8 mouse cellular contexts compared by ENCODE assay signal in the genomic region with DNA sequence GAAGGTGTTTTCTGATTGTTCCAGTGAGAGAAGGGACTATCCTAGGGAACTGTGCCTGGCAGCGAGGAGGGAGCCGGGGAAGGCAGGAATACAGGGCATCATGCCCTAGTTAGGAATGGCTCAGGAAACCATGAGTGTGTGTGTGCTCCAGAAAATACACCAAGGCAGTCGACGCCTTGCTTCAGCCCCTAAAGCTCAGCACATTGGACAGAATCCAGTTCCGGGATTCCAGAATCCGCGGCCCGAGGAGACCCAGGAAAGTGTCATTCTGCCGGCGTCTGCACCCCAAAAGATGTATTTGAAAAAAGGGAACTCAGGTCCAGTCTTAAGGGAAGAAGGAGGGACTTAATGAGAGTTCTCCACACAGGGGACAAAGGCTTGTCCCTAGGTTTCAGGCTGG. TPM values are rescaled to one million over a fixed set of nuclear protein-coding genes. Genes with fewer than 3 reads are reported as not detected.
DNase-seq lines count a peak whose midpoint lies in the region; ATAC-seq and TF ChIP-seq lines count a peak whose summit lies in the region.

No protein-coding gene starts in this region.

- peak overlapping the region; percentile 53 for H3K4me3 ChIP-seq in liver, adult 2 months (ENCODE audit: insufficient read depth, low read depth, low read length)
- peak overlapping the region; percentile 15; the same call in 1 of the 2 replicates for H3K4me3 ChIP-seq in embryonic facial prominence, embryonic 12.5 days
- peak overlapping the region; percentile 19 for H3K4me3 ChIP-seq in hindbrain, embryonic 15.5 days
- H3K4me3 ChIP-seq in macrophage (ENCODE audit: inconsistent target): peak overlapping the region; percentile 69

- no peaks in the 10 kb centered on the region for H3K36me3 ChIP-seq in liver, adult 2 months (ENCODE audit: control insufficient read depth, insufficient read depth, low read length)
- no peaks in the 10 kb centered on the region for H3K36me3 ChIP-seq in embryonic facial prominence, embryonic 12.5 days
- no peaks in the 10 kb centered on the region for H3K36me3 ChIP-seq in hindbrain, embryonic 15.5 days
- H3K36me3 ChIP-seq in macrophage (ENCODE audit: inconsistent target): no peaks in the 10 kb centered on the region

- H3K9ac ChIP-seq in liver, adult 2 months (ENCODE audit: low read depth, low read length): peak overlapping the region; percentile 53
- H3K9ac ChIP-seq in embryonic facial prominence, embryonic 12.5 days: no peak overlapping the region
- H3K9ac ChIP-seq in hindbrain, embryonic 15.5 days: peak overlapping the region; percentile 27; the same call in 1 of the 2 replicates

- no peak for TF ChIP-seq POLR2A in liver, adult 2 months (IDR thresholded peaks at IDR 0.05; ENCODE audit: extremely low read depth, insufficient read depth, low read length)

- H3K27ac ChIP-seq in liver, adult 2 months (replicated peaks; ENCODE audit: insufficient read depth, low read depth, low read length): peak overlapping the region; percentile 49; the same call in 1 of the 2 replicates
- H3K27ac ChIP-seq in embryonic facial prominence, embryonic 12.5 days: peak overlapping the region; percentile 60
- peak overlapping the region; percentile 72 for H3K27ac ChIP-seq in hindbrain, embryonic 15.5 days (replicated peaks)
- peak overlapping the region; percentile 97 for H3K27ac ChIP-seq in macrophage

- 48% methylated on average over 10 of the region's 10 CpGs for WGBS in liver, adult 2 months
- WGBS in embryonic facial prominence, embryonic 12.5 days: 62% methylated on average over 10 of the region's 10 CpGs
- WGBS in hindbrain, embryonic 15.5 days: 60% methylated on average over 10 of the region's 10 CpGs
- WGBS in macrophage (ENCODE audit: missing documents): under 1% methylated on average over 10 of the region's 10 CpGs

- ATAC-seq in embryonic facial prominence, embryonic 12.5 days (ENCODE audit: insufficient number of reproducible peaks, insufficient read depth, low FRiP score, low TSS enrichment): no peak
- ATAC-seq in hindbrain, embryonic 15.5 days (ENCODE audit: low FRiP score, low read depth): no peak

- TF ChIP-seq CTCF in liver, adult 2 months (IDR thresholded peaks at IDR 0.05; ENCODE audit: low read depth, low read length): no peak

- no peaks in the 10 kb centered on the region for H3K9me3 ChIP-seq in embryonic facial prominence, embryonic 12.5 days
- H3K9me3 ChIP-seq in hindbrain, embryonic 15.5 days: no peaks in the 10 kb centered on the region

- H3K79me2 ChIP-seq in liver, adult 2 months (ENCODE audit: control insufficient read depth, insufficient read depth, low read length): no peaks in the 10 kb centered on the region
- H3K79me2 ChIP-seq in macrophage (ENCODE audit: inconsistent target): no peaks in the 10 kb centered on the region

- H3K27me3 ChIP-seq in liver, adult 2 months (ENCODE audit: control insufficient read depth, insufficient read depth, low read length): no peaks in the 10 kb centered on the region
- H3K27me3 ChIP-seq in embryonic facial prominence, embryonic 12.5 days: no peaks in the 10 kb centered on the region
- H3K27me3 ChIP-seq in hindbrain, embryonic 15.5 days: no peaks in the 10 kb centered on the region

- DNase-seq in liver, adult 2 months (ENCODE audit: extremely low read depth, low read depth, low spot score): no peak
- no peak for DNase-seq in liver
- no peak for DNase-seq in layer of hippocampus, postnatal 25 days (ENCODE audit: extremely low spot score in 1 of 2, low spot score in 1 of 2)
- no peak for DNase-seq in thymus, postnatal 14 days
- DNase-seq in right cerebral cortex, postnatal 25 days: no peak

- peaks cover 8% of the 10 kb centered on the region for H3K4me1 ChIP-seq in liver, adult 2 months (ENCODE audit: control insufficient read depth, insufficient read depth, low read length)
- H3K4me1 ChIP-seq in embryonic facial prominence, embryonic 12.5 days: peaks cover 8% of the 10 kb centered on the region; the same call in 1 of the 2 replicates
- peaks cover 22% of the 10 kb centered on the region for H3K4me1 ChIP-seq in hindbrain, embryonic 15.5 days (replicated peaks)

- H3K4me2 ChIP-seq in embryonic facial prominence, embryonic 12.5 days (replicated peaks): peak overlapping the region; percentile 48
- peak overlapping the region; percentile 39 for H3K4me2 ChIP-seq in hindbrain, embryonic 15.5 days

RNA-seq across cellular contexts. Expression of a gene that starts 26.5 kb away (rescaled TPM):
- 19.6 and 24.8 TPM in 2 replicates for total RNA-seq in liver, adult 2 months (2014; rRNA removed)
- 10.3 and 11.6 TPM in 2 replicates for polyA plus RNA-seq in liver, adult 2 months (2012; rRNA removed)
- polyA plus RNA-seq in embryonic facial prominence, embryonic 12.5 days (2016; fragmentation: Nextera tagmentation; extraction: Ambion mirVana): 20.8 and 23.2 TPM in 2 replicates
- polyA plus RNA-seq in hindbrain, embryonic 15.5 days (2015; fragmentation: Nextera tagmentation; extraction: Ambion mirVana): 13.4 and 15.1 TPM in 2 replicates
- total RNA-seq in macrophage (2018; cell fraction: chromatin; rRNA removed): 10 to 100 TPM; 27.1 to 54.6 (median 36.2) TPM
- total RNA-seq in macrophage (2018; cell fraction: cytosol; rRNA removed): 10 to 100 TPM; 20.1 to 36.2 (median 26.9) TPM
- 10 to 100 TPM; 25.9 to 49.7 (median 32.6) TPM for total RNA-seq in macrophage (2018; cell fraction: nucleus; rRNA removed)
- polyA plus RNA-seq in macrophage (2018): 24.1 to 61.1 TPM (median 29.0 TPM) in 3 replicates
- total RNA-seq in layer of hippocampus, postnatal 25 days (2021): 10 to 100 TPM; 48.9 to 51.6 TPM

Comparison
In these comparisons a context has a peak if more than half of its experiments do, and no peak if none do; other contexts are left out.
1. H3K4me3 ChIP-seq: peak in every context shown above with its lines; median percentile 69 in macrophage; 53 in liver, adult 2 months; 19 in hindbrain, embryonic 15.5 days; 15 in embryonic facial prominence, embryonic 12.5 days.